ENCODE assay signal across 8 mouse cellular contexts in the genomic region with DNA sequence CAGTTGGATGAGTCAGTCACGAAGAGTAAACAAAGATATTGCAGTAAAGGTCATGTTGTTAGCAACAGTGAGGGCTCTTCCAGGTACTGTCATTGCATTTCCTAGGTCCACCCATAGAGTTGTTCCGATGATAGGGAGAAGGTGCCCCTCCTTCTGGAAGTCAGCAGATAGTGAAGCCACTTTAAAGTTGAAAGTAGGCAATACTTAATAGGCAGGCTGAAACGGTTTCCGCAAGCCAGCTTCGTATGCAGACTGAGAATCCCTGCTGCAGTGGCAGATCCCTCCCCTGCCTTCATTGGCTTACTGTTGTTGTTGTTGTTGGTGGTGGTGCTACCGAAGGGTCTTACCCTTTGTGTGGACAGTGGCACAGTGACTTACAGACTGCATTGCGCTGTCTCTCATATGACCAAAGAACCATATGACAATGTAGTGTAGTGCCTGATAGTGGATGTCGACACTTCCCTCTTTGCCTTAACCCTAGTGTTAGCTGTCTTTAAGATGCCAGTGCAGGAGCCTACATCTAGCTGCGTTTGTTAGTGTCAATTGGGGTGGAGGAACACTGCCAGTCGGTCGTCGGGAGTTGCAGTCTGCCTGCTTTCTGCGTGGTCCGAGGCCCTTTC. TPM values are rescaled to one million over a fixed set of nuclear protein-coding genes. Genes with fewer than 3 reads are reported as not detected.
DNase-seq lines count a peak whose midpoint lies in the region; ATAC-seq lines count a peak whose summit lies in the region.

No protein-coding gene starts in this region.

- peak overlapping the region; percentile 92 for H3K27ac ChIP-seq in heart, embryonic 10.5 days
- H3K27ac ChIP-seq in forebrain, embryonic 16.5 days (ENCODE audit: low read length) = peak overlapping the region; percentile 90
- H3K27ac ChIP-seq in liver, embryonic 12.5 days = no peak overlapping the region
- H3K27ac ChIP-seq in neural tube, embryonic 12.5 days = peak overlapping the region; percentile 54; the same call in 1 of the 2 replicates

- ATAC-seq in forebrain, embryonic 16.5 days = peak; percentile 64
- ATAC-seq in liver, embryonic 12.5 days = peak; percentile 57
- peak; percentile 60 for ATAC-seq in neural tube, embryonic 12.5 days (ENCODE audit: low FRiP score, low read depth)

- peak overlapping the region; percentile 93 for H3K4me3 ChIP-seq in heart, embryonic 10.5 days
- peak overlapping the region; percentile 75 for H3K4me3 ChIP-seq in forebrain, embryonic 16.5 days (replicated peaks; ENCODE audit: low read length)
- peak overlapping the region; percentile 65 for H3K4me3 ChIP-seq in liver, embryonic 12.5 days
- peak overlapping the region; percentile 70 for H3K4me3 ChIP-seq in neural tube, embryonic 12.5 days

- DNase-seq in heart, embryonic 10.5 days (ENCODE audit: low spot score) = peak; percentile 66
- no peak for DNase-seq in heart, postnatal 25 days (ENCODE audit: low spot score)
- peak; percentile 13 for DNase-seq in T-cell, adult 2 months (ENCODE audit: low spot score)
- no peak for DNase-seq in gastrocnemius, adult 8-10 months (ENCODE audit: low spot score in 2 of 2)
- DNase-seq in cerebellum, adult 11-12 months = no peak

- 13% methylated on average over 14 of the region's 14 CpGs for WGBS in heart, embryonic 10.5 days
- 15% methylated on average over 14 of the region's 14 CpGs for WGBS in forebrain, embryonic 16.5 days
- WGBS in liver, embryonic 12.5 days (ENCODE audit: insufficient replicate concordance) = 14% methylated on average over 14 of the region's 14 CpGs
- 16% methylated on average over 14 of the region's 14 CpGs for WGBS in neural tube, embryonic 12.5 days

- no peaks in the 10 kb centered on the region for H3K36me3 ChIP-seq in heart, embryonic 10.5 days
- H3K36me3 ChIP-seq in forebrain, embryonic 16.5 days (ENCODE audit: control insufficient read depth, insufficient read depth) = no peaks in the 10 kb centered on the region
- no peaks in the 10 kb centered on the region for H3K36me3 ChIP-seq in liver, embryonic 12.5 days
- no peaks in the 10 kb centered on the region for H3K36me3 ChIP-seq in neural tube, embryonic 12.5 days

- H3K4me1 ChIP-seq in heart, embryonic 10.5 days = peaks cover 5% of the 10 kb centered on the region
- H3K4me1 ChIP-seq in forebrain, embryonic 16.5 days (replicated peaks; ENCODE audit: control insufficient read depth, insufficient read depth, low read length) = peaks cover 28% of the 10 kb centered on the region
- peaks cover 11% of the 10 kb centered on the region; the same call in 1 of the 2 replicates for H3K4me1 ChIP-seq in liver, embryonic 12.5 days
- peaks cover 18% of the 10 kb centered on the region; the same call in 1 of the 2 replicates for H3K4me1 ChIP-seq in neural tube, embryonic 12.5 days

- H3K9me3 ChIP-seq in heart, embryonic 10.5 days = no peaks in the 10 kb centered on the region
- no peaks in the 10 kb centered on the region for H3K9me3 ChIP-seq in forebrain, embryonic 16.5 days (ENCODE audit: control insufficient read depth, low read length)
- no peaks in the 10 kb centered on the region for H3K9me3 ChIP-seq in liver, embryonic 12.5 days (replicated peaks)
- H3K9me3 ChIP-seq in neural tube, embryonic 12.5 days = no peaks in the 10 kb centered on the region

- H3K27me3 ChIP-seq in heart, embryonic 10.5 days (ENCODE audit: insufficient read depth, poor library complexity, severe bottlenecking) = peaks cover 3% of the 10 kb centered on the region; the same call in 1 of the 2 replicates
- no peaks in the 10 kb centered on the region for H3K27me3 ChIP-seq in forebrain, embryonic 16.5 days (replicated peaks; ENCODE audit: control insufficient read depth, insufficient read depth, low read length)
- H3K27me3 ChIP-seq in liver, embryonic 12.5 days (replicated peaks) = peaks cover 16% of the 10 kb centered on the region
- no peaks in the 10 kb centered on the region; the same call in 1 of the 2 replicates for H3K27me3 ChIP-seq in neural tube, embryonic 12.5 days (replicated peaks)

- H3K4me2 ChIP-seq in forebrain, embryonic 16.5 days (ENCODE audit: low read length) = peak overlapping the region; percentile 65
- H3K4me2 ChIP-seq in liver, embryonic 12.5 days = peak overlapping the region; percentile 83
- H3K4me2 ChIP-seq in neural tube, embryonic 12.5 days (replicated peaks) = peak overlapping the region; percentile 88

- H3K9ac ChIP-seq in forebrain, embryonic 16.5 days (replicated peaks; ENCODE audit: low read depth, low read length) = peak overlapping the region; percentile 89
- H3K9ac ChIP-seq in liver, embryonic 12.5 days = peak overlapping the region; percentile 66
- H3K9ac ChIP-seq in neural tube, embryonic 12.5 days = peak overlapping the region; percentile 76

- intact Hi-C loops in heart, postnatal 25 days (cut with DNase I) = no loop called here

RNA-seq across cellular contexts. Expression of a gene that starts 0.4 kb away (rescaled TPM):
- polyA plus RNA-seq in heart, embryonic 10.5 days (2016; fragmentation: Nextera tagmentation; extraction: Ambion mirVana) = 9.2 and 11.1 TPM in 2 replicates
- 1 to 10 TPM; 7.9 to 8.1 TPM for total RNA-seq in heart, postnatal 25 days (2021)
- 31.7 and 33.1 TPM in 2 replicates for polyA plus RNA-seq in forebrain, embryonic 16.5 days (2015; fragmentation: Nextera tagmentation; extraction: Ambion mirVana)
- polyA plus RNA-seq in liver, embryonic 12.5 days (2016; fragmentation: Nextera tagmentation; extraction: Ambion mirVana) = 2.8 and 2.9 TPM in 2 replicates
- polyA plus RNA-seq in neural tube, embryonic 12.5 days (2016; fragmentation: Nextera tagmentation; extraction: Ambion mirVana) = 20.6 and 22.7 TPM in 2 replicates
- 1 to 10 TPM in 3 of 4 experiments, under 1 TPM in 1; 0.94 to 2.1 (median 1.7) TPM for total RNA-seq in gastrocnemius, adult 8-10 months (2022)

Comparison
In these comparisons a context has a peak if more than half of its experiments do, and no peak if none do; other contexts are left out.
1. DNase-seq: peak in heart, embryonic 10.5 days (single experiment) and T-cell, adult 2 months (single experiment); none in heart, postnatal 25 days (single experiment), gastrocnemius, adult 8-10 months (0 of 2) and cerebellum, adult 11-12 months (single experiment).
2. Peak in every context shown above with its lines, with median percentiles within 50 percentile points of each other: H3K4me3 ChIP-seq, ATAC-seq, H3K4me2 ChIP-seq and H3K9ac ChIP-seq.